Mouse (Mus musculus): ENCODE data around the gene Gm49342.
"Not testable (repeated sequence)": the region's sequence is repeated elsewhere in the genome, so short reads cannot be mapped to it uniquely, and the experiment has no call there.

The Gm49342 gene

DNA sequence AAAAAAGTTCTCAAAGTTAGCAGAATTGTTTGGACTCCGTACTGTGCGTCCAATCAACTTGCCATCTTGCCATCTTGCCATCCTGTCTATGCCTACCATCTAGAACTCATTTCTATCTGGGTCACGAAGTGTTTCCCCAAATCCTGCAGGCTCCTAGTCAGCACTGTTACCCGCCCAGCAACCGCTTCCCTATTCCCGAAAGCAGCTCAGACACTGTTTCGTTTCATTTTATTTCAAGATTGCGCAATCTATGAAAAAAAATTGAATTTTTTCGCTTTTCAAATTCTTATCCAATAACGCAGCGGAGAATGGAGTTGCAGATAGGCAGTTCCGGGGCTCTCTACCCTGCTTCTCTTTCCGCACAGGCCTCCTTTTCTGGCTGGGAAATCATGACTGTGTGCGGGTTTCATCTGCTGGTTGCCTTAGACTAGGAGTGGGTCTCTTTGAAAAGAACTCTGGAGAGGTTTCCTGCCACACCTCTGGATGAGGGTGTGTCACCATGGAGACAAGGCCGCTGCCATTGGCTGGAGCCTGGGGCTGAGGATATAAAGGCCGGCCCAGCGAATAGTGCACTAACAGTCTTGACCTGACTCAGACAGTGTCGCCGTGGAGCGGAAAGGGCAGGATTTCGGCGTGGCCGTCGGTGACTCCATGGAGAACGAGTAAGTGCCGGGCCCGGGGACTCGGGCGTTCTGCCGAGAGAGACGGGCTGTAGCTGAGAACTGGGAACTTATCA is at the start of gene Gm49342:
Gm49342 (plus strand) TSS at position 586 of the 736 bp plus-strand sequence.
- peak; percentile 97 for DNase-seq (ENCODE audit: low spot score)

DNA sequence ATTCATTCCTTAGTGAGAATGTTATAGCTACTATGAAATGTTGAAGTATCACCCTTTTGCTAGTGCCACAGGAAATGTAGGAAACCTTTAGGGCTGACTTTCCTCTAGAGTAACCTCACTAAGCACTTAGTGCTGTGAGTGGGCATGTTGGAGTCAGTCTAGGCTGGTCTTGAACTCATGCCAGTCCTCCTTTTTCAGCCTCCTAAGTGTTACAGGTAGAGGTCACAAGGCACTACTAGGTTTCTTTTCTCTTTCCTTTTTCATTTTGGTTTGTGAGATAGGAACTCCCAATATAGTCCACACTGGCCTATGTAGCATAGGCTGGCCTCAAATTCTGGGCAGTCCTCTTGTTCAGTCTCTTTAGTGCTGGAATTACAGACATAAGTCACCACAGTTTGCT is 48.9 kb upstream of the Gm49342 start:
- DNase-seq (ENCODE audit: low spot score) = no peak

DNA sequence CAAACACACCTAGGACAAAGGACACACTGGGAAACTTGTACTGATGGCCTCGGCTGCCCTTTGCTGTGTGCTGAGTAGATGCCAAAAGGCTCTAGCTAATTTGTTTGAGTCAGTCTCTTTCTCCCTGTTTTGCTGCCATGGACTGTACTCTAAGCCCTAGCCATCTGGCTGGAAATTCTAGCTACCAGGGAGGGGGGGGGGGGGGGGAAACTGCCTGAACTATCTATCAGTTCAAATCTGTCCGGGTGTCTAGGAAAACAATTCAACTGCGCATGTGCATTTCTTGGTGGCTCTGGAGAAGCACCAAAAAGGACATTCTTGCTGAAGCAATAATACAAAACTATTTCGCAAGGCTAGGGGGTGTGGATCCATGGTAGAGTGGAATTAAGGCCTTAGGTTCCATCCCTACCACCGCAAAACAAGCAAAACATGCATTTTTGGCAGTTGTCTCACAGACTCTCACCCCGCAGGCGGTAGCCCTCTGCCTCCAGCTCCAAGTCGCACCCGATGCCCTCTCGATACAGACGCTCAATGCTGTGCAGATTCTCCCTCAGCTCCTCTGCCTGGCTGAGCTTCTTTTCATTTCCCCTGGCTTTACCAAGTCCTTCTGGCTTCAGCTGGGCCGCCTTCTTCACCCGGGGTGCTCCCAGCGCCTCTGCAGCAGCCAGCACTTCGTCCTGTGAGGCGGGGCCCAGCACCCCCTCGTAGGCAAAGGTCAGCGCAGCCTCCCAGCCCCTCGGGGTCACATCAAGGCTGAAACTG is 48.2 kb upstream of the Gm49342 start:
- peak; percentile 28 for DNase-seq (ENCODE audit: low spot score)

DNA sequence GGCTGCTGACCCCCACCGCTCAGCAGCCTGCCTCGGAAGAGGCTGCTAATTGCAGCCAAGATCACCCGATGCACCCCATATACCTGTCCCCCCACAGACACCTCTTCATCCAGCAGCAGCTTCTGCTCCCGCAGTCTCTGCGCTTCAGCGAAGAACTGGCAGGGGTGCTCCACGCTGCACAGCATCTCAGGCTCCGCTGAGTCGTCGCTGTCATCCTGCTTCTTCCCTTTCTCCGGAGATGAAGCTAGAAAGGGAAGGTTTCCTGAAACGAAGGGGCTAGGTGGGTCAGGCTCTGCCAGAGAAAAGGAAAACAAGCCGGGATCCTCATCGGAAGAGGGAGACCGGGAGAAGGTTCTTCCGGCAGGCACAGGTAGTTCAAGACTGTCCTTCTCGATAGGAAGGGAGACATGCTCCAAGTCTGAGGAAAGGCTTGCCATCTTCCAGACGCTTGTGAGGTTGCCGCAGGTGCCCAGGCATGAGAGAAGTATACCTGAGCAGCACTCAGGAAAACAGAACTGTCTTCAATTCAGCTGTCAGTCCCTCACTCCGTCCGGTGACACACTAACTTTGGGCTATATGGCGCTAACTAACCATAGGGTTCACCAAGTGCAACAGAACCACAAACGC is 47.5 kb upstream of the Gm49342 start:
- DNase-seq (ENCODE audit: low spot score) = peak; percentile 32

DNA sequence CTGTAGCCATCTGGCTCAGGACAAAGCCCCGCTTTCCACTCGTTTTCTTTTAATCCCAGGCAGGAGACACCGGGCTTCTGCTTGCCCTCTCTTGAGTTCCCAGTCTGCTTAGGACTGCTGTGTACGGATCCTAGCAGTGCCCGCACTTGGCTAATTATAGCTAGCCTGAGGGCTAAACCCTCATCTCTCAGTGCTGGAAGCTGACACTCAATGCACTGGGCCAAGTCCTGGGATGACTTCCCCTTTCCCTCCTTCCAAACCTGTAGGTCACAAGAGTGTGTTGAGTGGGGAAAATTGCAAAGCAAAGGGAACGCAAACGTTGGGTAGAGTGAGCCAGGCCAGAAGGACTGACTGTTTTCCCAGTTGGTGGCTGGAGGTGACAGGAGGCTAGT is 46.9 kb upstream of the Gm49342 start, which contains the start of gene Klhl33:
Klhl33 (minus strand) TSS at position 134 of the 392 bp plus-strand sequence.
- DNase-seq (ENCODE audit: low spot score) = peak; percentile 9

DNA sequence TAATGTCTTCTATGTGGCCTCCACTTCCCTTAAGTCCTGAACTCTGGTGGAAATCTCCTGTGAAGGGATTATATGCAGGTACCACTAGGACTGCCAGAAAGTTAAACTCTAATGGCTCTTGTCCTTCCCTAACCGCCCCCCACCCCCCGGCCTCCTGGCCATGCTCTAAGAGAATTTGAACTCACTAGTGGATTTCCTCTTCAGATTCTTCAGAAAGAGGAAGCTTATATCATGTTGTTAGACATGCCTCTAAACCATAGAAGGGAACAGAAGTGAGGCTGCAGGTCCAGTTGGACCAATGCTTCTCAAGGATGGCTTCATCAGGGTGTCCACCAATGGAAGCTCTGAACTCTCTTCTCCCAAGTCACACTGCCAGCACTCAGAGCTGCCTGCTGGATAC is 46.3 kb upstream of the Gm49342 start:
- DNase-seq (ENCODE audit: low spot score) = not testable (repeated sequence)

DNA sequence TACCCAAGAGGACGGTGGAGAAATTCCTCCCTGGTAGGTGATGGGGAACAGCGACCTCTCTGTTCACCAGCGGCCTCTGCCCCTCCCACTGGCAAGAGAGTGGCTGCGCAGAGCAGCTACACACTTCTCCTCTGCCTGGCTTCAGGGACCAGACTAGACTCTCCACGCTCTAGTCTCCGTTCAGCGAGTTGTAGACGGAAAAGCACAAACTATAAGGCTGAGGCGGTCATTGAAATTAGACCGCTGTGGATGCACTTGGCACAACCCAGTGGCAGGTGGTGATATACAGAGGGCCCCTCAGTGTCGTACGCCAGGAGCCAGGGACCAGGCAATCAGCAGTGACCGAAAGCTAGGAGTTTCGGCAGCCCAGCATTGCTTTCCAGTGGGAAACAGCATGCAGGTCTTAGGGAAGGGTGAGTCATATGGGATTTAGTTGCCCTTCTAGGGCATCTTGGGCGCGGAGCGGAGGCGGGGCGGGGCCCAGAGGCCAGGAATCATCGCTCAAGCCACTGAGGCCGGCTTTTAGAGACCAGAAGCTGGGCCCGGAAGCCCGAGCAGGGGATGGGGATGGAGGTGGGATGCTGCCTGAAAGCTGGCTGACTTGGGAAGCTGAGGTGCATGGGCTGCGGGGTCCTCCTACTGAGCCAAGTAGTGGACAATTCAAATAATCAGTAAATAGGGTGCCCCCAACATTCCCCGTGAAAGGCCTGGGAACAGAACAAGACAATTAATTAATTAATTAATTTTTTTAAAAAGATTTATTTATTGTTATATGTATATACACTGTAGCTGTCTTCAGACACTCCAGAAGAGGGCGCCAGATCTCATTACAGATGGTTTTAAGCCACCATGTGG is 40.1 kb upstream of the Gm49342 start:
- DNase-seq (ENCODE audit: low spot score) = peak; percentile 78

DNA sequence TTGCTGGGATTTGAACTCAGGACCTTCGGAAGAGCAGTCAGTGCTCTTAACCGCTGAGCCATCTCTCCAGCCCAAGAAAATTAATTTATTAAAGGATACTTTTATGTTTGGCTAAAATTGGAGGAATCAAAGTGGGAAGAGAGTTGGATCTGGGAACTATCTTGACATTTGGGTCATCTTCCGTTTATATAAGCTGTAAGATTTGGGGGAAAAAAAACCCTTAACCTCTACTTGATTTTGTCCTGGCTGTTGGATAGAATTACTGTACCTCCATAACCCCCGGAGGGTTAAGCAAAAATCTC is 39.5 kb upstream of the Gm49342 start:
- DNase-seq (ENCODE audit: low spot score) = no peak

DNA sequence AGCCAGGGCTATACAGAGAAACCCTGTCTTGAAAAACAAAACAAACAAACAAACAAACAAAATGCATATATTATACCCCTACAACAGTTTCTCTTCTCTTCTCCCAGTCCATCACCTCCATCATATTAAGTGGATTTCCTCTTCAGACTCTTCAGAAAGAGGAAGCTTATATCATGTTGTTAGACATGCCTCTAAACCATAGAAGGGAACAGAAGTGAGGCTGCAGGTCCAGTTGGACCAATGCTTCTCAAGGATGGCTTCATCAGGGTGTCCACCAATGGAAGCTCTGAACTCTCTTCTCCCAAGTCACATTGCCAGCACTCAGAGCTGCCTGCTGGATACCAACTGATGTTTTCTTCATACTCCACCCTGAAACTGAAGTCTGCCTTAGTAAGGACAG is 39.0 kb upstream of the Gm49342 start:
- DNase-seq (ENCODE audit: low spot score) = not testable (repeated sequence)

DNA sequence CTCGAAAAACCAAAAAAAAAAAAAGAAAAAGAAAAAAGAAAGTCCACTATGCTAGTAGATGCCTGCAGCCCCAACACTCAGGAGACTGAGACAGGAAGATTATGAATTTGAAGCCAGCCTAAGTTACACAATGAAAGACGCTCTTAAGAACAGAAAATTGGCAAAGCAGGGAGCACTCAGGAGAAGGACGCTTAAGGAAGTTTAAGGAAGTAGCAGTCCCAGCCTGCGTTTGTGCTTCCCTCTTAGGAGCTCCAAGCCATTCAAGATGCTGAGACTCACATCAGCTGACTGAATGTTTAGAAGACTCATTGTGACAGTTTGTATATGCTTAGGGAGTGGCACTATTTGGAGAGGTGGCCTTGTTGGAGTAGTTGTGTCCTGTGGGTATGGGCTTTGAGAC is 36.2 kb upstream of the Gm49342 start:
- no peak for DNase-seq (ENCODE audit: low spot score)

DNA sequence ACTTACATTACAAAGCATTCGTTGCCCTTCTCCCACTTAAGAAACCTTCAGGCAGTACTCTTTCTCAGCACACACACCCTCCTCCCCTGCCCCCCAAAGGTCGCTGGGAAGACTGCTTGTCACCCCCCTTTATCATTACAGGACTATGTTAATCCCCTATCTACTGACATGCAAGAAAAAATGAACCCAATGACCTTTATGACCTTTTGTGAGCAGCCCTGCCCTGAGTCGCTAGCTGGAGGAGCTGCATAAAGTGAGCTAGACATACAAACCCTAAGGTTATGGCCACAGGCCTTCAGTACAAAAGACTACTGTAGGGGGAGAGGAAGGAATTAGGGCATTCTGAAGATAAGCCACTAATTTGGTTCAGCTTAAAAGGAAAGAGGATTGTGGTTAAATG is 33.0 kb upstream of the Gm49342 start:
- no peak for DNase-seq (ENCODE audit: low spot score)

DNA sequence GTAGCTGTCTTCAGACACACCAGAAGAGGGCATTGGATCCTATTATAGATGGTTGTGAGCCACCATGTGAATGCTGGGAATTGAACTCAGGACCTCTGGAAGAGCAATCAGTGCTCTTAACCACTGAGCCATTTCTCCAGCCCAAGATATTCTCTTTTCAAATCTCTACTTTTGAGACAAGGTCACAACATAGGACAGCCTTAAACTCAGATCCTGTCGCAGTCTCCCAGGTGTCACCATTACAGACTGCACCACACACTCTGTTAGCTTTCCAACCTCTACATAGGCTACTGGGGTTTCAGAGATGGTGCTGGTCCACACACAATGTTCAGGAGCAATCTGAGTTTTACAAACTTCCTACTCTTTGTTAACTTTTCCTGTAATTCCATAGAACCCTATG is 20.9 kb upstream of the Gm49342 start:
- not testable (repeated sequence) for DNase-seq (ENCODE audit: low spot score)

DNA sequence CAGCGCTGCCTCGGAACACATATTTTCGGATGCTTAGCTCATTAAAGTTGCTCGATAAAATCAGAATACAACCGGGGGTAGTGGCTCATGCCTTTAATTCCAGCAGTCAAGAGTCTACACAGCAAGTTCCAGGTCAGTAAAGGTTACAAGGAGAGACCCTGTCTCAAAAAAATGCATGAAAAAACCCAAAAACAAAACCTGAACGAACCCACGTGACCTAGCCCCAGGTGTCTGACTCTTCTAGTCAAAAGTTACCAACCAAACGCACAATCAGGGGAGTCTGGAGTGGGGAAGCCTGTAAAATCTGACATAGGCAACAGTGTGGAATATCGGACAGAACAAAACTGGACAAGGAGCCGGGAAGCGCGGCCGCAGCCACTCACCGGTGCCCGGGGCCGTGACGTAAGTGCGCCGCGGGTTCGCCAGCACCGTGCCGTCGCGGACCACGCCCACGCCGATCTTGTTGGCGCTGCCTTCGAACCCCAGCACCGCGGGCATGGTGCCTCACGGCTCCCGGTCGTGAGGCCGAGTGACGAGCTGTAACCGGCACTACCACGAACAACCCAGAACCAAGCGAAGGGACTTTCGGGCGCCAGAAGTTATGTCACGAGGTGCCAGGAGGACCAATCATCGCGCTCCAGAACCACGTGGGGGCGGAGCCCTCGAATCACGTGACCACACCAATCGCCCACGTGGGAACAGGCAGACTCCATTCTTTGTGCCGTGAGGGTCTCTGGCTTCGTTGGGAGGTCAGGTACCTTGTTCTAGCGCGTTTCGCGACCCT is 19.8 kb upstream of the Gm49342 start, which contains the start of the genes Osgep and Apex1:
Osgep (minus strand) TSS at position 613 of the 784 bp plus-strand sequence.
Apex1 (plus strand) TSS at position 688 of the 784 bp plus-strand sequence.
- DNase-seq (ENCODE audit: low spot score) = peak; percentile 99

DNA sequence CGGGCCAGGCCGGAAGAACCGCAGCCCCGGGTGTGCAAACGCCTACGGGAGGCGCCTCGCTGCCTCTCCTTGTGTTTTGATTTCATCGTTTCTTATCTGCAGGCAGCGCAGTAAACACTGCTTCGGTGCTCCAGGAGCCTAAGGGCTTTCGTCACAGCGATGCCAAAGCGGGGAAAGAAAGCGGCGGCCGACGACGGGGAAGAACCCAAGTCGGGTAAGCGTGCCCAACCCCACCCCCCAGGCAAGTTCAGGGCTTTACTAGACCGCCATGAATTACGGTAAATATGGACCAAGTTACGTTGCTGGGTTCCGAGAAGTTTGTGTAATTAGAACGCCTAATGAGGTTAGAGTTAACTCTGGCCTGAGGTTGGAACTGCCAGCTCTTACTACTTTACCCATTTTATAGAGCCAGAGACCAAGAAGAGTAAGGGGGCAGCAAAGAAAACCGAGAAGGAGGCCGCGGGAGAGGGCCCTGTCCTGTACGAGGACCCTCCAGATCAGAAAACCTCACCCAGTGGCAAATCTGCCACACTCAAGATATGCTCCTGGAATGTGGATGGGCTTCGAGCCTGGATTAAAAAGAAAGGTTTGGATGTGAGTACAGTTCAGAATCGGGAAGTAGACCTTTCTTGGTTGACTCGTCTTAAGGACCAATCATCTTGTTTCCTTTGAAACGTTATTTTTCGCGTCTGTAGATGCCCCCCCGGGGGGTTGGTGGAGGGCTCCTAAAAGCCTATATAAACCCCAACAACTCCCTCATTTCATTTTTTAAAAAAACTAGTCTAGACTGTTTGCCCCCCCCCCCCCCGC is 19.0 kb upstream of the Gm49342 start:
- DNase-seq (ENCODE audit: low spot score) = peak; percentile 43

DNA sequence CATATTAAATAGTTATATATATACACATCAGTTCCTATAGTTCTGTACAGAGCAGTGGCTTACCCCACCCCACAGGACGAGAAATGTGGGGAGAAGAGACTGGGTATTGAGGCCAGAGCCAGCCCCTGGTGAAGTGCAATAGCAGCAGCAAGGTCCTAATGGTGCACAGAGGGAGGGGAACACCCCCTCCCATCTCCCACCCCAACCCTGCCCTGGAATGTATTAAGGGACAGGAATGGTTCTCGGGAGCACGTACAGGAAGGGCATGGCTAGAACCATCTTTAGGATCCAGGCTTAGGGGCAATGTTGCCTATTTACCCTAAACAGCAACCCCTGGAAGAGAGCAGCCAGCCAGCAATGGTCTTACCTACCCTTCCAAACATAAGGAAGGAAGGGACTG is 17.0 kb upstream of the Gm49342 start:
- no peak for DNase-seq (ENCODE audit: low spot score)

DNA sequence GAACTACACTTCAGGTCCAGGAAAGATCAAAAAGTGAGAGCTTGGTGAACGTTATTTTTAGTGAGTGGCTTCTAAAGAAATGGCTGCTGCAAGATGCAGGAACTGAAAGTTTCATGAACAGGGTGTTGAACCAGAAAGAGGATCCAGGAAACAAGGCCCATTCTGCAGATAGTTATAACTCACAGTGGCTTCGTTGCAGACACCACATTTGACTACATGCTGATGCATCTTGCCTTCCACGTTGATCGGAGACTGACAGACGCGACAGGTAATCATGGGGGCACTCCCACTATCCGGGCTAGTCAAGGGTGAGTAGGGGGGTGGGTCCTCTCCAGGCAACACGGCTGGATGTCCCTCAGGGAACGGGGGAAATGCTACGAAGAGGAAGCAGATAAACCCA is 14.4 kb upstream of the Gm49342 start:
- no peak for DNase-seq (ENCODE audit: low spot score)

DNA sequence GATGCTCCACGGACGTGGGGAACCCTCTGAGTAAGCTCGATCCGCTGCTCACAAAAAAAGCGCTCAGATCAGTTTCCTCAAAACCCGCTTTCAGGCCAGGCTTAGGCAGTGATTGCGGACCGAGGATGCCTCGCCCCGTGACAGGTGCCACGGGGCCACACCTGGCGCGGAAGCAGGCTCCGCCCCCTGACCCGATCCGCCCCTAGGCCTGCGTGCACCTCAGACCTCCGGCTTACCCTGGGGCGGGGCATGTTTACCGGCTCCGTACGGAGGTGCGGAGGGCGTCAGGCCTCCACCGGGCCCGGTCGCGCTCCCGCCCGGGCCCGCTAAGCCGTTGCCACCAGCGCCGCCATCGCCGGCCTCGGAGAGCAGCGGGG is 14.0 kb upstream of the Gm49342 start:
- peak; percentile 21 for DNase-seq (ENCODE audit: low spot score)

DNA sequence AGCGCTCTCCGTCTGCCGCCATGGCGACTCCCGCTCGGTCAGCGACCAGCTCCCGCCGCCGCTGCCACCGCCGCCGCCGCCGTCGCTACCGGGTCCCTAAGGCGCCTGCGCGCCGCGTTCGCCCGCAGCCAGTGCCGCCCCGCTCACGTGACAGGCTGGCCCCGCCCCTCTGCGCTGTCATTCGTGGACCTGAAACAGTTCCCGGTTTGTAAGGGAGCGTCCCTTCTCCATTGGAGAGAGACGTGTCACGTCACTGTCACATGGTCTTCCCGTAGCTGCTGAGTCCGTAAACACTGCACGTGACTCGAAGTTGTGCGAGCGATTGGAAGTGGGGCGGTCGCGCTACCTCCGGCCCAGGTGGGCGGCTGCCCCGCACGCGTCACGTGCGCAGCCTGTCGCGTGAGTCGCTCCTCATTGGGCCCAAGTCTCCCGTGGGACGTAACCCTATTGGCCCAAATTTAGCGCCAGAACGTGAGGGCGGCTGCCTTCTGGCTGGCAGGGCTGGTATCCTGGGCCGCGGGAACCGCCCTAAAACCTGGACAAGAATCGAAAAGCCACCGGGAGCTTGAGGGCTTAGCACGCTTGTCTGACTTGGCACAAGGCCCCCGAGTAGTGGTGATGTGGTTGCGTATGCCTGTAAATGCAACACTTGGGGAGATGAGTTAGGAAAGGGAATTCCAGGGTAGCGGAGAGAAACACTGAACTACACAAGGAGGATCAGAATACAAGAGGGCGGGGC is 13.4 kb upstream of the Gm49342 start, which contains the start of the genes Pip4p1 and Pnp:
Pip4p1 (minus strand) TSS at position 103 of the 739 bp plus-strand sequence.
Pnp (plus strand) TSS at position 329 of the 739 bp plus-strand sequence.
- DNase-seq (ENCODE audit: low spot score) = peak; percentile 98

DNA sequence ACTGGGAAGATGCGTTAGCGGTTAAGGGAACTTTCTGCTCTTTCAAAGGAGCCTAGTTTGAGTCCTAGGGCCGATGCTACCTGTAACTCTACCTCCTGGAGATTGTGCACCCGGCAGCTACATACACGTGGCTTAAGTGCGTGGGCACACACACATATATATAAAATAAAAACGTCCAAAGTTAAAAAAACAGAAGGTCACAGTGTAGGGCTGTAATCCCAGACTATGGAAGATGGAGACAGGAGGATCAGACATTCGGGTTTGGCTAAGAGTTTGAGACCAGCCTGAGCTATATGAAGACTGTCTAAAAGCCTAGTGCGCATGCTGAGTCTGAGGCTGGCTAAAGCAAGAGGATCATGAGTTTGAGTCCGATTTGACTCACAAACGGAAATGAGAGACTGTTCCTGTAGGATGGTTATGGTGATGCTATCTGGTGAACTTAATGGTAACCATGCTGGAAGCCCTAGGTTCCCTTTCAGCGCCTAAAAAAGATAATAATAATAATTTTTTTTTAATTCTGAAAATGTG is 12.8 kb upstream of the Gm49342 start:
- DNase-seq (ENCODE audit: low spot score) = peak; percentile 48
